16 mouse cellular contexts compared by ENCODE assay signal in the genomic region with DNA sequence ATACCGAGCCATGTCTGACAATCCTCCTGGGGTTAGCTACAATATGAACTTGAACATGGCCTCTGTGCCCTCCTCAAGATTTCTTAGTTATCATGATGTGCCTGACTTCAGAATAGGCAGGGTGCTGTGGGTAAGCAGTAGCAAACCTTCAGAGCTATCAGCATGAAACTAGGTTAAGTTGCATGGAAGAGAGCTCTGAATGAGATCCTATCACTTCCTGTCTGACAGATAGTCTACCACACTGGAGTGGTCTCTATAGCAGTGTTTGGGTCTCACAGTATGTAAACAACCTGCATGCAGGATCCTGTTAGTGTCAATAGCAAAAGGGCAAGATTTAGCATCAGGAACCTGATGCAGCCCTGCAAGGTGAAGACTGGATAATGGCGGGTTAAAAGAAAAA.
"Had no signal": no experiment of that assay in that cellular context is flagged by ENCODE, and none has a peak within 500 bp of the region (broad histone marks: within the 10 kb centered on the region; RNA-seq: fewer than 3 reads in every experiment).

No protein-coding gene starts in this region.

- H3K4me1 ChIP-seq: limb, embryonic 12.5 days; liver, embryonic 13.5 days; lung, embryonic 15.5 days; midbrain, embryonic 12.5 days; neural tube, embryonic 13.5 days had no signal

- H3K4me2 ChIP-seq: limb, embryonic 12.5 days; liver, embryonic 13.5 days; lung, embryonic 15.5 days; midbrain, embryonic 12.5 days; neural tube, embryonic 13.5 days had no signal

- DNase-seq: kidney, adult 8-10 months; kidney, postnatal 36 days; liver; liver, embryonic 13.5 days; liver, postnatal 0 days; lung, postnatal 14 days; right cerebral cortex, adult 18-20 months had no signal

- H3K4me3 ChIP-seq: limb, embryonic 12.5 days; liver, embryonic 13.5 days; lung, embryonic 15.5 days; midbrain, embryonic 12.5 days; neural tube, embryonic 13.5 days had no signal

- H3K27me3 ChIP-seq: limb, embryonic 12.5 days; liver, embryonic 13.5 days; lung, embryonic 15.5 days; midbrain, embryonic 12.5 days; neural tube, embryonic 13.5 days had no signal

- H3K9me3 ChIP-seq: limb, embryonic 12.5 days; liver, embryonic 13.5 days; lung, embryonic 15.5 days; midbrain, embryonic 12.5 days; neural tube, embryonic 13.5 days had no signal

- H3K9ac ChIP-seq: limb, embryonic 12.5 days; liver, embryonic 13.5 days; liver, postnatal 0 days; lung, embryonic 15.5 days; midbrain, embryonic 12.5 days; neural tube, embryonic 13.5 days had no signal

- ATAC-seq: intestine, postnatal 0 days; liver, postnatal 0 days; midbrain, embryonic 16.5 days had no signal

- H3K27ac ChIP-seq: kidney, postnatal 0 days; limb, embryonic 12.5 days; liver, embryonic 13.5 days; lung, embryonic 15.5 days; macrophage; midbrain, embryonic 12.5 days; neural tube, embryonic 13.5 days; stomach, postnatal 0 days had no signal

- H3K36me3 ChIP-seq: limb, embryonic 12.5 days; liver, embryonic 13.5 days; lung, embryonic 15.5 days; midbrain, embryonic 12.5 days; neural tube, embryonic 13.5 days had no signal
